Mouse (Mus musculus): Measurements from ENCODE around the gene Cnot8.

DNA sequence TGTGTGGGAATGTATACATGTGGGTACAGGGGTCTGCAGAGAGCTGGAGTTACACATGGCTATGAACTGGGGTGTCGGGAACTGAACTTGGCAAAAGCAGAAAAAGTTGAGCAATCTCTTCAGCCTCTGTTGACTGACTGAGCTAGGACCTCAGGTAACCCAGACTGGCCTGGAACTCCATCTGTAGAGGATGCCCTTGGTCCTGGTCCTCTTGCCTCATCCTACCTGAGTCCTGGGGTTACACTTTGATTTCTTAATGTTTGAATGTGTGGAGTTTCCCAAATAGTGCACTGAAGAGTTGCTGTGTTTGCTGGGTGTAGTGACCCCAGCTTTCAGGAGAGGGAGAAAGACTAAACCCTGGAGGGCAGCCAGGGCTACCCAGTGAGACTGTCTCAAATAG, 8.4 kb upstream of the Cnot8 start:
- TF ChIP-seq CTCF (IDR thresholded peaks at IDR 0.05; ENCODE audit: extremely low read depth, insufficient read depth, low read length) (no peak), POLR2A (IDR thresholded peaks at IDR 0.05; ENCODE audit: extremely low read depth, insufficient read depth, low read length) (no peak)
